8 mouse cellular contexts compared by ENCODE assay signal in genomic region chr5:77245463-77245786, GRCm38 (mm10). TPM values are rescaled to one million over a fixed set of nuclear protein-coding genes. Genes with fewer than 3 reads are reported as not detected.
A peak's percentile ranks its signal among the peaks of the same experiment; 100 is the strongest.
DNase-seq lines count a peak whose midpoint lies in the region; ATAC-seq and TF ChIP-seq lines count a peak whose summit lies in the region.

No protein-coding gene starts in this region.

- H3K27ac ChIP-seq in kidney, postnatal 0 days = no peak overlapping the region
- peak overlapping the region; percentile 67 for H3K27ac ChIP-seq in embryonic facial prominence, embryonic 10.5 days (replicated peaks)
- H3K27ac ChIP-seq in midbrain, postnatal 0 days (ENCODE audit: low read depth, low read length) = no peak overlapping the region

- ATAC-seq in kidney, postnatal 0 days (replicated peaks; ENCODE audit: low FRiP score, low read depth) = no peak
- peak; percentile 21 for ATAC-seq in inflammation-experienced regulatory T-cells, adult 6 months
- ATAC-seq in midbrain, postnatal 0 days (ENCODE audit: low FRiP score) = no peak

- H3K4me3 ChIP-seq in kidney, postnatal 0 days (replicated peaks; ENCODE audit: low read depth, low read length) = peak overlapping the region; percentile 27
- H3K4me3 ChIP-seq in embryonic facial prominence, embryonic 10.5 days = peak overlapping the region; percentile 43
- H3K4me3 ChIP-seq in midbrain, postnatal 0 days (ENCODE audit: low read depth, low read length) = peak overlapping the region; percentile 19; the same call in 1 of the 2 replicates

- WGBS in kidney, postnatal 0 days = 28% methylated on average over 7 of the region's 7 CpGs
- WGBS in embryonic facial prominence, embryonic 10.5 days = 45% methylated on average over 7 of the region's 7 CpGs
- WGBS in midbrain, postnatal 0 days = 29% methylated on average over 7 of the region's 7 CpGs

- no peaks in the 10 kb centered on the region; the same call in 1 of the 2 replicates for H3K4me1 ChIP-seq in kidney, postnatal 0 days (replicated peaks; ENCODE audit: insufficient read depth, low read length)
- H3K4me1 ChIP-seq in embryonic facial prominence, embryonic 10.5 days = peaks cover 19% of the 10 kb centered on the region
- peaks cover 3% of the 10 kb centered on the region; the same call in 1 of the 2 replicates for H3K4me1 ChIP-seq in midbrain, postnatal 0 days (ENCODE audit: insufficient read depth, low read length)

- H3K27me3 ChIP-seq in kidney, postnatal 0 days (ENCODE audit: insufficient read depth, low read length) = no peaks in the 10 kb centered on the region
- H3K27me3 ChIP-seq in embryonic facial prominence, embryonic 10.5 days (replicated peaks; ENCODE audit: low read depth, poor library complexity, severe bottlenecking) = no peaks in the 10 kb centered on the region
- H3K27me3 ChIP-seq in midbrain, postnatal 0 days (ENCODE audit: insufficient read depth, low read length) = no peaks in the 10 kb centered on the region

- no peak for TF ChIP-seq CTCF in kidney, postnatal 0 days (IDR thresholded peaks at IDR 0.05; ENCODE audit: low read depth)
- no peak for TF ChIP-seq CTCF in midbrain, postnatal 0 days (IDR thresholded peaks at IDR 0.05)

- peak overlapping the region; percentile 43; the same call in 1 of the 2 replicates for H3K9ac ChIP-seq in kidney, postnatal 0 days (ENCODE audit: low read depth, low read length)
- H3K9ac ChIP-seq in midbrain, postnatal 0 days (replicated peaks; ENCODE audit: low read length, poor library complexity, severe bottlenecking) = no peak overlapping the region

- peak overlapping the region; percentile 58 for H3K4me2 ChIP-seq in kidney, postnatal 0 days (ENCODE audit: low read length)
- H3K4me2 ChIP-seq in midbrain, postnatal 0 days (ENCODE audit: low read depth, low read length, poor library complexity, severe bottlenecking) = peak overlapping the region; percentile 41

- no peaks in the 10 kb centered on the region for H3K36me3 ChIP-seq in kidney, postnatal 0 days (ENCODE audit: insufficient read depth, low read length)
- no peaks in the 10 kb centered on the region for H3K36me3 ChIP-seq in embryonic facial prominence, embryonic 10.5 days (replicated peaks)
- no peaks in the 10 kb centered on the region for H3K36me3 ChIP-seq in midbrain, postnatal 0 days (ENCODE audit: insufficient read depth, low read length)

- H3K9me3 ChIP-seq in kidney, postnatal 0 days (replicated peaks; ENCODE audit: low read length) = no peaks in the 10 kb centered on the region
- H3K9me3 ChIP-seq in embryonic facial prominence, embryonic 10.5 days = no peaks in the 10 kb centered on the region
- H3K9me3 ChIP-seq in midbrain, postnatal 0 days (ENCODE audit: low read length) = no peaks in the 10 kb centered on the region

- DNase-seq in kidney, postnatal 0 days (ENCODE audit: low spot score) = no peak
- DNase-seq in kidney, adult 9 months = no peak
- DNase-seq in embryonic facial prominence, embryonic 10.5 days (ENCODE audit: low spot score) = no peak
- DNase-seq in midbrain, postnatal 0 days (ENCODE audit: low spot score) = no peak
- no peak for DNase-seq in ovary, postnatal 14 days (ENCODE audit: low spot score)
- no peak for DNase-seq in layer of hippocampus, adult 9-10 months (ENCODE audit: low spot score)
- no peak for DNase-seq in yolk sac, embryonic 10.5 days (ENCODE audit: low spot score)

RNA-seq across cellular contexts. Expression of gene Rest, which starts 19.9 kb away (rescaled TPM):
- polyA plus RNA-seq in kidney, postnatal 0 days (2015; fragmentation: Nextera tagmentation; extraction: Ambion mirVana) = 32.7 and 34.1 TPM in 2 replicates
- polyA plus RNA-seq in embryonic facial prominence, embryonic 10.5 days (2016; fragmentation: Nextera tagmentation; extraction: Ambion mirVana) = 34.0 and 37.7 TPM in 2 replicates
- 10 to 100 TPM; 11.8 to 18.0 (median 17.7) TPM for polyA plus RNA-seq in inflammation-experienced regulatory T-cells, adult 6 months (2017; shearing (Covaris generic))
- 6.5 and 7.1 TPM in 2 replicates for total RNA-seq in midbrain, postnatal 0 days (2014; rRNA removed)
- polyA plus RNA-seq in midbrain, postnatal 0 days (2015; fragmentation: Nextera tagmentation; extraction: Ambion mirVana) = 2.8 TPM in 2 replicates

RNA-seq across cellular contexts. Expression of gene Spink2, which starts 34.2 kb away (rescaled TPM):
- polyA plus RNA-seq in kidney, postnatal 0 days (2015; fragmentation: Nextera tagmentation; extraction: Ambion mirVana) = 0.77 and 1.0 TPM in 2 replicates
- 1.5 and 1.8 TPM in 2 replicates for polyA plus RNA-seq in embryonic facial prominence, embryonic 10.5 days (2016; fragmentation: Nextera tagmentation; extraction: Ambion mirVana)
- under 1 TPM in 1 of 3 experiments, not detected in 2; 0.63 TPM for polyA plus RNA-seq in inflammation-experienced regulatory T-cells, adult 6 months (2017; shearing (Covaris generic))
- total RNA-seq in midbrain, postnatal 0 days (2014; rRNA removed) = not detected in 2 replicates
- 1.1 and 1.5 TPM in 2 replicates for polyA plus RNA-seq in midbrain, postnatal 0 days (2015; fragmentation: Nextera tagmentation; extraction: Ambion mirVana)
